Mouse (Mus musculus) liver, embryonic 14.5 days (tissue): ENCODE data around the gene Neurod6. TPM values are rescaled to one million over a fixed set of nuclear protein-coding genes. Genes with fewer than 3 reads are reported as not detected.

ENCODE experiments used
- ATAC-seq: fragments of 200-750 bp; cut with Nextera tagmentation; 2 replicates; pipeline ENCODE4 v1.8.0; 2017; ENCODE audit warnings: moderate number of reproducible peaks, mild to moderate bottlenecking, moderate library complexity; ENCODE audit not compliant: insufficient read depth
- DNase-seq, 3 experiments: peaks; one replicate each; pipeline ENCODE4 v3.0.0-alpha.2; 2012 to 2013; ENCODE audit warnings: low read depth in 3 of 3, low spot score in 3 of 3
- H3K27ac ChIP-seq: fragments of 300-500 bp; sonication (generic); 2 replicates; pipeline ENCODE4 v1.5.1; 2014; ENCODE audit warnings: moderate library complexity, mild to moderate bottlenecking, control low read depth, inconsistent platforms
- H3K27me3 ChIP-seq: fragments of 300-500 bp; sonication (generic); 2 replicates; pipeline ENCODE4 v1.6.1; 2014; ENCODE audit warnings: mild to moderate bottlenecking, low read length, moderate library complexity; ENCODE audit not compliant: control insufficient read depth, insufficient read depth
- H3K36me3 ChIP-seq: fragments of 300-500 bp; sonication (generic); replicated peaks from 2 replicates; pipeline ENCODE4 v1.6.1; 2014; ENCODE audit warnings: low read depth; ENCODE audit not compliant: control insufficient read depth, insufficient read depth
- H3K4me1 ChIP-seq, 2 experiments: fragments of 200-500 bp in 1 of 2; fragments of 300-500 bp in 1 of 2; sonication (generic) in 1 of 2; replicated peaks; 2 replicates each; pipeline ENCODE4 v1.6.1; 2012 to 2014; ENCODE audit warnings: antibody characterized with exemption in 1 of 2, inconsistent platforms in 1 of 2, low read length in 1 of 2; ENCODE audit not compliant: control insufficient read depth in 2 of 2, insufficient read depth in 2 of 2
- H3K4me2 ChIP-seq: fragments of 300-500 bp; sonication (generic); 2 replicates; pipeline ENCODE4 v1.6.1; 2014; ENCODE audit warnings: low read depth, mild to moderate bottlenecking, control low read depth, moderate library complexity
- H3K4me3 ChIP-seq, 2 experiments: fragments of 200-500 bp in 1 of 2; fragments of 300-500 bp in 1 of 2; sonication (generic) in 1 of 2; 2 replicates each; pipeline ENCODE4 v1.5.1; 2012 to 2014; ENCODE audit warnings: low read depth in 2 of 2, low read length in 2 of 2, mild to moderate bottlenecking in 2 of 2, control low read depth in 1 of 2, inconsistent platforms in 1 of 2, moderate library complexity in 1 of 2; ENCODE audit not compliant: insufficient read depth in 1 of 2
- H3K9ac ChIP-seq: fragments of 300-500 bp; sonication (generic); replicated peaks from 2 replicates; pipeline ENCODE4 v1.6.1; 2014; ENCODE audit warnings: mild to moderate bottlenecking, control low read depth, moderate library complexity
- H3K9me3 ChIP-seq: fragments of 300-500 bp; sonication (generic); 2 replicates; pipeline ENCODE4 v1.6.1; 2016; ENCODE audit warnings: low read length, mixed read lengths; ENCODE audit not compliant: control insufficient read depth
- CTCF ChIP-seq: IDR thresholded peaks from 2 replicates; pipeline ENCODE4 v1.5.1; 2016; ENCODE audit warnings: antibody characterized with exemption, low read depth, control low read depth
- EP300 ChIP-seq: IDR thresholded peaks from 2 replicates; pipeline ENCODE4 v1.6.1; 2016; ENCODE audit warnings: antibody characterized with exemption, low read depth
- WGBS: fragments of 180-500 bp; shearing (Covaris S2); extraction: QIAGEN DNeasy Blood & Tissue Kit; methylation state at CpG from one replicate; pipeline ENCODE4 v1.1.7; 2014; ENCODE audit not compliant: insufficient replicate concordance; 5-methylcytosine and 5-hydroxymethylcytosine counted together
- polyA plus RNA-seq, 2 experiments: library from polyadenylated mRNA; depleted of rRNA in 1 of 2; stranded (reverse) in 1 of 2; unstranded in 1 of 2; fragments of >200 nt; fragmentation: Nextera tagmentation in 1 of 2; extraction: Ambion mirVana in 1 of 2; gene quantifications; 2 replicates each; pipeline versions ENCODE4 v1.2.1 to v1.2.3; 2012 to 2014

Gene Neurod6
- polyA plus RNA-seq, 2 experiments = not detected

DNA sequence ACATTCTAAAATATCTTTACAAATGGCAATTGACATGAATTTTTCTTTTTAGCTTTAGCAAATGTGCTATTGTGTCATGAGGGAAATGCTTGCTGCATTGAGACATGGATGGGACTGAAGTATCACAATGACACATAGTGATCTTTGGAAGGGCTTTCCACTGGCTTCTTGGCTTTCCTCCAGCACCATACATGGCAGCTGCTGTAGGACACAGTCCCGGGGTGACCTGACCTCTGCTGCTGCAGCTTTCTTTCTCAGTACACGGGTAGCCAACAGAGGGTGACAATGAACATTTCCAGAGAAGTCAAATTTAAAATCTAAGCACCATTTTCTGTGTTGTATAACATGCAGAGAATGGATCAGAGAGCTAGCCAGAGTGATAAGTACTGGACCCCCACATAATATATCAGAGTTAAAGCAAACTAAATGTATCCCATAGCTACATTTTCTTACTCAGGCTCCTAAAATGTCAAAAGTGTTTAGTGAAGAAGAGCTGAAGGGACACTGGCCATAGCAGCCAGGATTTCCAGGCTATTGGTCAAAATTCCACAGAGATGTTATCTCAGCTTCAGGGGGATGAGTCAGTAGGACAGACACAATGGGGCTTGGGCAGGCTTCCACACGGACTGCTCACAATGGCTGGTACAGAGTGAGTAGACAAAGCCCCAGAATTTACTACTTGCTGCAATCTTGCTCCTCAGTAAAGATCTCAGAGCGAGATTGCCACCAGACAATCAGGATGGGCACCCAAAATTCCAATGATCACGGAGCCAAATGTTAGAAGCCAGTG, 19.7 kb downstream of the Neurod6 start:
- H3K9me3 ChIP-seq = no peaks in the 10 kb centered on the region
- no peak overlapping the region for H3K4me2 ChIP-seq
- H3K27me3 ChIP-seq = no peaks in the 10 kb centered on the region
- no peak overlapping the region for H3K4me3 ChIP-seq
- no peak for DNase-seq
- H3K4me1 ChIP-seq = no peaks in the 10 kb centered on the region
- 30% methylated on average over 5 of the region's 5 CpGs for WGBS
- TF ChIP-seq CTCF = no peak
- TF ChIP-seq EP300 = no peak
- ATAC-seq = no peak
- no peaks in the 10 kb centered on the region for H3K36me3 ChIP-seq
- H3K27ac ChIP-seq = no peak overlapping the region
- H3K9ac ChIP-seq = no peak overlapping the region; the same call in 1 of the 2 replicates

DNA sequence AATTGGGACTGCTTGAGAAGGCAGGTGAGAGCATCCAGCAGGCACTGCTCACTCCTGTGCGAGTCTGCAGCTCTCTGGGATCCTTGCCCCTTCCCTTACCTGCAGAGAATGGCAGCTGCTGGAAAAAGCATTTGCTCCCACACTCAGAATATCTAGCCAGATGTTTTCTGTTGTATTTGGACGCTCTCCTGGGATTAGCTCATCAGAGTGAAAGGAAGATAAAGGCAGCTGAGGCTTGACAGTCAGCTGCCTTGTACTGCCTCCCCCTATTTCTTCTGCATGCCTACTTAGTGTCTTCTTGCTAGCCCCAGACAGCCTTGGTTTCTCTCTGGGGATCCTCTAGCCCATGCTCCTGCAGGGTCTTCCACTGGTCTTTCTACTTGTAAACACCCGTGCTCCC, 31.1 kb downstream of the Neurod6 start:
- H3K4me2 ChIP-seq = no peak overlapping the region
- H3K36me3 ChIP-seq = no peaks in the 10 kb centered on the region
- TF ChIP-seq CTCF (no peak), EP300 (no peak)
- WGBS = 27% methylated on average over 3 of the region's 3 CpGs
- no peak overlapping the region for H3K4me3 ChIP-seq
- no peak for ATAC-seq
- H3K9ac ChIP-seq = no peak overlapping the region
- H3K9me3 ChIP-seq = no peaks in the 10 kb centered on the region
- H3K27ac ChIP-seq = no peak overlapping the region
- no peak for DNase-seq
- no peaks in the 10 kb centered on the region for H3K27me3 ChIP-seq
- no peaks in the 10 kb centered on the region; a peak in 1 of 4 replicates for H3K4me1 ChIP-seq

DNA sequence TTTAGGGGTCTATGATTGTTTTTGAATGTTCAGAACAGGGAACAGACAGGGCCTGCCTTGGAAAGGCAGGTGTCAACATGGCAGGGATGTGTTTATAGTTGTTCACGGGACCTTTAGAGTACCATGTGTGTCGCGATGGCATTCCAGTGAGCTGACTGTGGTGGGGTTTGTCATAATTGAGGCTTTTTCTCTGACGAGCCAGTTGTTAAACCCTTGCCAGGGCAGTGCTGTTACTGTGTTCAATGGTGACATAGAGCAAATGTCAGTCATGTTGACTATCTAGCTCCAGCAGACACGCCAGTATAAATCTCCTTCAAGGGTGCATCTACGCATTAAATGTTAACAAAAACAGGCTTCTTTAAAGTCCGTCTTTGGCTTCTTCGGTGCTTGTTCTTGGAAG, 31.5 kb downstream of the Neurod6 start:
- no peaks in the 10 kb centered on the region for H3K27me3 ChIP-seq
- no peaks in the 10 kb centered on the region; a peak in 1 of 4 replicates for H3K4me1 ChIP-seq
- TF ChIP-seq CTCF (no peak), EP300 (no peak)
- H3K27ac ChIP-seq = no peak overlapping the region
- ATAC-seq (no peak), DNase-seq (no peak)
- no peak overlapping the region for H3K4me3 ChIP-seq
- no peak overlapping the region for H3K4me2 ChIP-seq
- no peaks in the 10 kb centered on the region for H3K36me3 ChIP-seq
- H3K9ac ChIP-seq = no peak overlapping the region
- 52% methylated on average over 8 of the region's 8 CpGs for WGBS
- H3K9me3 ChIP-seq = no peaks in the 10 kb centered on the region

DNA sequence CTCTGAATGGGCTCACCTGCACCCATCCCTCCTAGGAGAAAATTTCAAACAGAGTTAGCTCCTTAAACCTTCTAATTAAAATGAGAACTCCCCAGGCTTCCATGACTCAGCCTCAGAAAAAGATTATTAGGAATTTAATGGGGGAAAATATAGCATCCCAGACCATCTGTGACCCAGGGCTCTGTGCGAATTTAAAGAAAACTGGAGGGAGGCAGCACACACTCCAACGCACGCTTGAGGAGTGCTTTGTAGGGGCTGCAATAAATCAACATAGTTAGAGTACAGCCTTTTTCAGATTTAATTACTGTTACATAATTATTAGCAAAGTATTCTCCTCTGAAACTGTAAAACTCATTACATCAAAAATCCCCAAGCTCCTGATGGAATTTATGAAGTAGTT, 32.2 kb downstream of the Neurod6 start:
- TF ChIP-seq EP300 (no peak), CTCF (no peak)
- no peaks in the 10 kb centered on the region; a peak in 1 of 4 replicates for H3K4me1 ChIP-seq
- 66% methylated on average over 3 of the region's 3 CpGs for WGBS
- H3K36me3 ChIP-seq = no peaks in the 10 kb centered on the region
- no peaks in the 10 kb centered on the region for H3K27me3 ChIP-seq
- H3K27ac ChIP-seq = no peak overlapping the region
- no peak overlapping the region for H3K4me3 ChIP-seq
- no peaks in the 10 kb centered on the region for H3K9me3 ChIP-seq
- H3K9ac ChIP-seq = no peak overlapping the region
- ATAC-seq (no peak), DNase-seq (no peak)
- no peak overlapping the region for H3K4me2 ChIP-seq

DNA sequence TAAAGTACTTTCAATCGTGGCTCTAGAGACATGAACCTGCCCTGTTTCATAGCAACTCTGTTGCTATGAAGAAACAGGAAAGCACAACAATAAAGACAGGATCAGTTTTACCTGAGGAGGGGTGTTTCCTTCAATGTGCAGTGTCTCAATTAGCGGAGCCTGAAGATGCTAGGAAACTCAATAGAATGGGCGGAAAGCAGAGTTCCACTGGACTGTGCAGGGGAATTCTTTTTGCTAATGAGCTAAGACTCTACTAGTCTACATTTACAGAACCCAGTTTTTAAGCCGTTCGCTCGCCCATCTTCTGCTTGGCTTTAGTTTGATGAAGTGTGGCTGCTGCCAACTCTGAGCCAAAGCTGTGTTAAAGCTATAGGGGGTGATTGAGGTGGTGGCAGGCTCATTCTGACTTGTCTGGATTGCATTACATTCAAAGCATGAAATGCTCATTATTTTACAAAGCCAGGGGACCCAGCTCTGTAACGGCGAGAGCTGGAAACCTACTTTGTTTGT, 33.2 kb downstream of the Neurod6 start:
- 68% methylated on average over 8 of the region's 8 CpGs for WGBS
- no peak for TF ChIP-seq EP300
- TF ChIP-seq CTCF = no peak
- ATAC-seq = no peak
- H3K4me1 ChIP-seq = no peaks in the 10 kb centered on the region; a peak in 1 of 4 replicates
- H3K27ac ChIP-seq = no peak overlapping the region
- DNase-seq = no peak
- H3K4me2 ChIP-seq = no peak overlapping the region
- no peaks in the 10 kb centered on the region for H3K36me3 ChIP-seq
- no peaks in the 10 kb centered on the region for H3K9me3 ChIP-seq
- no peak overlapping the region for H3K9ac ChIP-seq
- no peak overlapping the region for H3K4me3 ChIP-seq
- H3K27me3 ChIP-seq = no peaks in the 10 kb centered on the region
